27 mouse cellular contexts compared by ENCODE assay signal in the genomic region with DNA sequence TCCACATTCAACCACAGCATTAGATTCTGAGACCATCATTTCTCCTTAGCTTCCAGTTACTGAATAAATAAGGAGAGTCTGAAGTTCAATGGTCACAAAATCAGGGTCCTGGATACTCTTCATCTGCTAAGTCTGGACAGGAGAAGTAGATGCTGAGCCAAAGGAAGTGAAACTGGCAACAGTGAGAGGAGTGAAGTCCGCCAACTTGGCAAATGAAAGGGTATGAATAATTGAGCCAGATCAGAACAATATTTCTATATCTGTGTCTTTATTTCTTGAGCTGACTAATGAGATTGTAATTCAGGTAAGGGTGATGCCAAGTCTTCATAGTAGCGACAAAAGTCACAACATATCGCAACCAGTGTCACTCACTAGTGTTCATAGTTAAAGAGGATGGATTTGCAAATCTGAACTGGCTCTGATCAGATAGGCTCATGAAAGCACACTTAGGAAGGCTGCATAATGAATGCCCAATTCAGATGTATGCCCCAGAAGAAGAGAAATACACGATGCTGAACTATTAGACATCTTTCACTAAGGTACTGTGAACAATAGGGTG.
DNase-seq lines count a peak whose midpoint lies in the region; ATAC-seq and TF ChIP-seq lines count a peak whose summit lies in the region.
"Had no signal": no experiment of that assay in that cellular context is flagged by ENCODE, and none has a peak within 500 bp of the region (broad histone marks: within the 10 kb centered on the region; RNA-seq: fewer than 3 reads in every experiment).

No protein-coding gene starts in this region.

- intact Hi-C loops in left cerebral cortex, postnatal 4 days (cut with DNase I), result no loop called here

- TF ChIP-seq CTCF in forebrain, postnatal 0 days (IDR thresholded peaks at IDR 0.05; ENCODE audit: low read depth), result no peak

- H3K27ac ChIP-seq in forebrain, postnatal 0 days (ENCODE audit: low read depth, low read length), result no peak overlapping the region
- H3K27ac ChIP-seq in forebrain, embryonic 10.5 days, result no peak overlapping the region
- H3K27ac ChIP-seq: embryonic facial prominence, embryonic 12.5 days; heart, embryonic 13.5 days; hindbrain, embryonic 10.5 days; hindbrain, embryonic 15.5 days; intestine, embryonic 15.5 days; kidney, embryonic 15.5 days; left cerebral cortex, adult 2 months; liver, embryonic 12.5 days; neural tube, embryonic 13.5 days; stomach, embryonic 15.5 days had no signal

- no peaks in the 10 kb centered on the region for H3K27me3 ChIP-seq in forebrain, postnatal 0 days (ENCODE audit: insufficient read depth, low read length)
- H3K27me3 ChIP-seq in forebrain, embryonic 10.5 days (ENCODE audit: poor library complexity, severe bottlenecking), result no peaks in the 10 kb centered on the region
- H3K27me3 ChIP-seq: embryonic facial prominence, embryonic 12.5 days; heart, embryonic 13.5 days; hindbrain, embryonic 15.5 days; intestine, embryonic 15.5 days; kidney, embryonic 15.5 days; liver, embryonic 12.5 days; neural tube, embryonic 13.5 days; stomach, embryonic 15.5 days had no signal

- DNase-seq in cerebellum, postnatal 10 days, result peak; percentile 81 to 83
- no peak for DNase-seq in cerebellum, adult 11 months
- peak; percentile 17 for DNase-seq in forebrain, postnatal 0 days
- DNase-seq in forebrain, embryonic 10.5 days (ENCODE audit: extremely low spot score, low spot score), result no peak
- DNase-seq in left cerebral cortex, postnatal 4 days, result peak; percentile 10
- no peak for DNase-seq in left cerebral cortex, adult 8-10 months (ENCODE audit: low spot score in 2 of 2)
- DNase-seq in ovary, postnatal 36 days (ENCODE audit: low spot score), result no peak
- DNase-seq: adrenal gland, postnatal 25 days; embryo, embryonic 11 days; heart, postnatal 14 days; kidney, postnatal 25 days; liver, postnatal 0 days; lung, postnatal 36 days; retina, postnatal 1 day; right cerebral cortex, postnatal 14 days; thymus, postnatal 14 days had no signal

- no peaks in the 10 kb centered on the region for H3K4me1 ChIP-seq in forebrain, postnatal 0 days (ENCODE audit: insufficient read depth)
- H3K4me1 ChIP-seq in forebrain, embryonic 10.5 days, result no peaks in the 10 kb centered on the region
- H3K4me1 ChIP-seq: embryonic facial prominence, embryonic 12.5 days; heart, embryonic 13.5 days; hindbrain, embryonic 10.5 days; hindbrain, embryonic 15.5 days; intestine, embryonic 15.5 days; kidney, embryonic 15.5 days; liver, embryonic 12.5 days; neural tube, embryonic 13.5 days; stomach, embryonic 15.5 days had no signal

- no peak; the same call in 1 of the 2 replicates for ATAC-seq in forebrain, postnatal 0 days
- ATAC-seq: intestine, embryonic 15.5 days; liver, embryonic 12.5 days; liver, postnatal 0 days had no signal

- H3K4me3 ChIP-seq in forebrain, postnatal 0 days (ENCODE audit: low read depth, low read length), result no peak overlapping the region
- H3K4me3 ChIP-seq in forebrain, embryonic 10.5 days, result no peak overlapping the region
- H3K4me3 ChIP-seq: embryonic facial prominence, embryonic 12.5 days; heart, embryonic 13.5 days; hindbrain, embryonic 10.5 days; hindbrain, embryonic 15.5 days; intestine, embryonic 15.5 days; kidney, embryonic 15.5 days; left cerebral cortex, adult 2 months; liver, embryonic 12.5 days; neural tube, embryonic 13.5 days; stomach, embryonic 15.5 days had no signal

- H3K9me3 ChIP-seq in forebrain, postnatal 0 days (ENCODE audit: low read length), result no peaks in the 10 kb centered on the region
- H3K9me3 ChIP-seq in forebrain, embryonic 10.5 days, result no peaks in the 10 kb centered on the region
- H3K9me3 ChIP-seq: embryonic facial prominence, embryonic 12.5 days; heart, embryonic 13.5 days; hindbrain, embryonic 10.5 days; hindbrain, embryonic 15.5 days; intestine, embryonic 15.5 days; kidney, embryonic 15.5 days; liver, embryonic 12.5 days; neural tube, embryonic 13.5 days; stomach, embryonic 15.5 days had no signal

- H3K9ac ChIP-seq in forebrain, postnatal 0 days, result no peak overlapping the region
- H3K9ac ChIP-seq: embryonic facial prominence, embryonic 12.5 days; heart, embryonic 13.5 days; hindbrain, embryonic 15.5 days; intestine, embryonic 15.5 days; kidney, embryonic 15.5 days; liver, embryonic 12.5 days; liver, postnatal 0 days; neural tube, embryonic 13.5 days; stomach, embryonic 15.5 days had no signal

- H3K4me2 ChIP-seq in forebrain, postnatal 0 days (ENCODE audit: low read depth), result no peak overlapping the region
- H3K4me2 ChIP-seq: embryonic facial prominence, embryonic 12.5 days; heart, embryonic 13.5 days; hindbrain, embryonic 15.5 days; intestine, embryonic 15.5 days; kidney, embryonic 15.5 days; liver, embryonic 12.5 days; midbrain, embryonic 11.5 days; neural tube, embryonic 13.5 days; stomach, embryonic 15.5 days had no signal

- WGBS in forebrain, postnatal 0 days, result 63% methylated on average over 4 of the region's 4 CpGs
- 95% methylated on average over 4 of the region's 4 CpGs for WGBS in forebrain, embryonic 10.5 days

- H3K36me3 ChIP-seq in forebrain, postnatal 0 days (ENCODE audit: insufficient read depth), result no peaks in the 10 kb centered on the region
- no peaks in the 10 kb centered on the region for H3K36me3 ChIP-seq in forebrain, embryonic 10.5 days (replicated peaks)
- H3K36me3 ChIP-seq: embryonic facial prominence, embryonic 12.5 days; heart, embryonic 13.5 days; hindbrain, embryonic 10.5 days; hindbrain, embryonic 15.5 days; intestine, embryonic 15.5 days; kidney, embryonic 15.5 days; liver, embryonic 12.5 days; neural tube, embryonic 13.5 days; stomach, embryonic 15.5 days had no signal

Comparison
In these comparisons a context has a peak if more than half of its experiments do, and no peak if none do; other contexts are left out.
1. DNase-seq: peak in cerebellum, postnatal 10 days (2 of 2), forebrain, postnatal 0 days (single experiment) and left cerebral cortex, postnatal 4 days (single experiment); none in cerebellum, adult 11 months (single experiment), forebrain, embryonic 10.5 days (single experiment), left cerebral cortex, adult 8-10 months (0 of 2) and ovary, postnatal 36 days (single experiment).